Mouse (Mus musculus): ENCODE data around the gene Sptbn2.

Sptbn2 gene

GRCm38 (mm10) chr19:4711098-4711600 lies at the start of gene Sptbn2:
TSS of gene Sptbn2 (plus strand) at chr19:4711167.
- no peak for DNase-seq (ENCODE audit: low spot score)

- no peak for DNase-seq (ENCODE audit: low spot score)
These were observed 44.2 kb upstream of the Sptbn2 start for GRCm38 (mm10) chr19:4666815-4667214.

- no peak for DNase-seq (ENCODE audit: low spot score)
These were observed 40.2 kb upstream of the Sptbn2 start for GRCm38 (mm10) chr19:4670776-4671175.

GRCm38 (mm10) chr19:4672401-4672800 lies 38.6 kb upstream of the Sptbn2 start:
- DNase-seq (ENCODE audit: low spot score), result no peak

- DNase-seq (ENCODE audit: low spot score), result no peak
These were observed 16.6 kb upstream of the Sptbn2 start for GRCm38 (mm10) chr19:4694346-4694745.

GRCm38 (mm10) chr19:4697121-4697520 lies 13.8 kb upstream of the Sptbn2 start:
- DNase-seq (ENCODE audit: low spot score), result no peak

- no peak for DNase-seq (ENCODE audit: low spot score)
These were observed 13.2 kb upstream of the Sptbn2 start for GRCm38 (mm10) chr19:4697721-4698120.

- DNase-seq (ENCODE audit: low spot score), result no peak
These were observed 12.7 kb upstream of the Sptbn2 start, which contains the start of gene Gm960 for GRCm38 (mm10) chr19:4698205-4698677. TSS of gene Gm960 (minus strand) at chr19:4698668.

- no peak for DNase-seq (ENCODE audit: low spot score)
These were observed 12.1 kb upstream of the Sptbn2 start for GRCm38 (mm10) chr19:4698856-4699255.

- DNase-seq (ENCODE audit: low spot score), result no peak
These were observed 11.1 kb upstream of the Sptbn2 start for GRCm38 (mm10) chr19:4699821-4700220.

- DNase-seq (ENCODE audit: low spot score), result no peak
These were observed 10.3 kb upstream of the Sptbn2 start for GRCm38 (mm10) chr19:4700656-4701055.

- DNase-seq (ENCODE audit: low spot score), result no peak
These were observed 9.7 kb upstream of the Sptbn2 start for GRCm38 (mm10) chr19:4701221-4701620.

- DNase-seq (ENCODE audit: low spot score), result no peak
These were observed 2.2 kb upstream of the Sptbn2 start for GRCm38 (mm10) chr19:4708765-4709164.

- no peak for DNase-seq (ENCODE audit: low spot score)
These were observed 711 bp downstream of the Sptbn2 start for GRCm38 (mm10) chr19:4711601-4712155.

GRCm38 (mm10) chr19:4712156-4712780 lies 1.3 kb downstream of the Sptbn2 start:
- DNase-seq (ENCODE audit: low spot score), result no peak

GRCm38 (mm10) chr19:4712781-4713526 lies 2.0 kb downstream of the Sptbn2 start:
- no peak for DNase-seq (ENCODE audit: low spot score)

GRCm38 (mm10) chr19:4713886-4714285 lies 2.9 kb downstream of the Sptbn2 start:
- no peak for DNase-seq (ENCODE audit: low spot score)

GRCm38 (mm10) chr19:4716756-4717155 lies 5.8 kb downstream of the Sptbn2 start:
- DNase-seq (ENCODE audit: low spot score), result no peak

- DNase-seq (ENCODE audit: low spot score), result no peak
These were observed 6.3 kb downstream of the Sptbn2 start for GRCm38 (mm10) chr19:4717281-4717680.

GRCm38 (mm10) chr19:4718716-4719115 lies 7.7 kb downstream of the Sptbn2 start:
- DNase-seq (ENCODE audit: low spot score), result no peak

- DNase-seq (ENCODE audit: low spot score), result no peak
These were observed 8.4 kb downstream of the Sptbn2 start for GRCm38 (mm10) chr19:4719351-4719764.

GRCm38 (mm10) chr19:4720112-4720511 lies 9.1 kb downstream of the Sptbn2 start:
- DNase-seq (ENCODE audit: low spot score), result no peak

- DNase-seq (ENCODE audit: low spot score), result peak; percentile 35
These were observed 9.8 kb downstream of the Sptbn2 start for GRCm38 (mm10) chr19:4720671-4721244.
